In genomic region chr6:87153231-87153580, GRCm38 (mm10) we compare ENCODE assay signal across 15 mouse cellular contexts. TPM values are rescaled to one million over a fixed set of nuclear protein-coding genes. Genes with fewer than 3 reads are reported as not detected.
DNase-seq lines count a peak whose midpoint lies in the region; ATAC-seq and TF ChIP-seq lines count a peak whose summit lies in the region.
"Had no signal": no experiment of that assay in that cellular context is flagged by ENCODE, and none has a peak within 500 bp of the region (broad histone marks: within the 10 kb centered on the region; RNA-seq: fewer than 3 reads in every experiment).

No protein-coding gene starts in this region.

- H3K27ac ChIP-seq in thymus, adult 2 months (ENCODE audit: control insufficient read depth, insufficient read depth, low read length), result peak overlapping the region; percentile 88
- H3K27ac ChIP-seq in liver, embryonic 16.5 days (ENCODE audit: low read length), result peak overlapping the region; percentile 25; the same call in 1 of the 2 replicates
- H3K27ac ChIP-seq: midbrain, embryonic 15.5 days; neural tube, embryonic 15.5 days had no signal

- H3K9me3 ChIP-seq in liver, embryonic 16.5 days (replicated peaks; ENCODE audit: control insufficient read depth, low read length), result no peaks in the 10 kb centered on the region
- H3K9me3 ChIP-seq: midbrain, embryonic 15.5 days; neural tube, embryonic 15.5 days had no signal

- peak overlapping the region; percentile 3; the same call in 1 of the 2 replicates for H3K4me3 ChIP-seq in thymus, adult 2 months (ENCODE audit: control insufficient read depth, insufficient read depth, low read length)
- peak overlapping the region; percentile 23; the same call in 1 of the 2 replicates for H3K4me3 ChIP-seq in liver, embryonic 16.5 days (ENCODE audit: low read depth, low read length)
- H3K4me3 ChIP-seq: midbrain, embryonic 15.5 days; neural tube, embryonic 15.5 days had no signal

- 23% methylated on average over 7 of the region's 7 CpGs for WGBS in thymus, adult 2 months
- 28% methylated on average over 7 of the region's 7 CpGs for WGBS in liver, embryonic 16.5 days (ENCODE audit: insufficient replicate concordance)

- H3K4me2 ChIP-seq in liver, embryonic 16.5 days (ENCODE audit: low read depth, low read length), result peak overlapping the region; percentile 50
- H3K4me2 ChIP-seq: midbrain, embryonic 15.5 days; neural tube, embryonic 15.5 days had no signal

- DNase-seq in thymus, adult 2 months, result no peak
- DNase-seq in thymus, postnatal 4 days, result no peak
- no peak for DNase-seq in adrenal gland, adult (ENCODE audit: inconsistent age in 2 of 2, low spot score in 1 of 2)
- DNase-seq in testis, postnatal 14 days (ENCODE audit: low spot score), result no peak
- no peak for DNase-seq in layer of hippocampus, adult 18-20 months (ENCODE audit: low spot score in 2 of 2)
- DNase-seq: adrenal gland, adult 2 months; cerebellum, adult 8-10 months; kidney, postnatal 14 days; layer of hippocampus, postnatal 36 days; right cerebral cortex, adult 18-20 months had no signal

- no peaks in the 10 kb centered on the region for H3K36me3 ChIP-seq in thymus, adult 2 months (ENCODE audit: control insufficient read depth, insufficient read depth, low read length)
- H3K36me3 ChIP-seq in liver, embryonic 16.5 days (ENCODE audit: control insufficient read depth, insufficient read depth), result no peaks in the 10 kb centered on the region
- H3K36me3 ChIP-seq: midbrain, embryonic 15.5 days; neural tube, embryonic 15.5 days had no signal

- no peak for TF ChIP-seq CTCF in thymus, adult 2 months (IDR thresholded peaks at IDR 0.05; ENCODE audit: borderline replicate concordance, control insufficient read depth, extremely low read depth, insufficient read depth, low read length, poor library complexity)

- no peaks in the 10 kb centered on the region for H3K27me3 ChIP-seq in thymus, adult 2 months (ENCODE audit: control insufficient read depth, insufficient read depth, low read length)
- H3K27me3 ChIP-seq in liver, embryonic 16.5 days (ENCODE audit: control insufficient read depth, insufficient read depth, low read depth, low read length), result no peaks in the 10 kb centered on the region
- H3K27me3 ChIP-seq: midbrain, embryonic 15.5 days; neural tube, embryonic 15.5 days had no signal

- peaks cover 38% of the 10 kb centered on the region for H3K4me1 ChIP-seq in thymus, adult 2 months (replicated peaks; ENCODE audit: control insufficient read depth, insufficient read depth, low read length)
- peaks cover 13% of the 10 kb centered on the region for H3K4me1 ChIP-seq in liver, embryonic 16.5 days (ENCODE audit: control insufficient read depth, low read depth, low read length)
- H3K4me1 ChIP-seq: midbrain, embryonic 15.5 days; neural tube, embryonic 15.5 days had no signal

- peak; percentile 36; the same call in 1 of the 2 replicates for ATAC-seq in granulocyte monocyte progenitor cell, adult 5-6 weeks (replicated peaks; ENCODE audit: poor library complexity, severe bottlenecking)
- ATAC-seq in liver, embryonic 16.5 days (ENCODE audit: low read depth), result no peak; the same call in 1 of the 2 replicates
- ATAC-seq: midbrain, embryonic 15.5 days had no signal

- TF ChIP-seq POLR2A in thymus, adult 2 months (IDR thresholded peaks at IDR 0.05; ENCODE audit: control insufficient read depth, extremely low read depth, insufficient read depth, low read length, poor library complexity), result peak; percentile 3; the same call in 1 of the 2 replicates

- H3K9ac ChIP-seq in liver, embryonic 16.5 days (ENCODE audit: low read depth, low read length), result 0 out of 2 replicates have a peak overlapping the region, but pooled peaks have one; percentile 7
- H3K9ac ChIP-seq: midbrain, embryonic 15.5 days; neural tube, embryonic 15.5 days had no signal

RNA-seq across cellular contexts. Expression of gene D6Ertd527e, which starts 48.7 kb away (rescaled TPM):
- polyA plus RNA-seq in thymus, adult 2 months (2012; rRNA removed), result 1.1 and 1.4 TPM in 2 replicates
- not detected in 2 replicates for total RNA-seq in granulocyte monocyte progenitor cell, adult 5-6 weeks (2014; fragmentation: Nextera tagmentation)
- total RNA-seq in granulocyte monocyte progenitor cell, adult 5-6 weeks (2017), result not detected in 2 replicates
- polyA plus RNA-seq in liver, embryonic 16.5 days (2015; fragmentation: Nextera tagmentation; extraction: Ambion mirVana), result not detected in 2 replicates
- total RNA-seq in layer of hippocampus, adult 18-20 months (2021), result not detected
- total RNA-seq: adrenal gland, adult 2 months; heart, postnatal 4 days; layer of hippocampus, postnatal 36 days had no signal
- polyA plus RNA-seq: midbrain, embryonic 15.5 days had no signal
